Mouse (Mus musculus): Measurements from ENCODE around the gene Zbtb5. TPM values are rescaled to one million over a fixed set of nuclear protein-coding genes. Genes with fewer than 3 reads are reported as not detected.

Gene Zbtb5
- polyA plus RNA-seq, 1 experiment from 2014 or later: 17.6 TPM

- WGBS: 88% methylated on average over 13 of the region's 13 CpGs
- H3K4me1 ChIP-seq (ENCODE audit: control insufficient read depth, insufficient read depth, low read length): peaks cover 12% of the 10 kb centered on the region; the same call in 1 of the 2 replicates
- no peaks in the 10 kb centered on the region for H3K9me3 ChIP-seq (replicated peaks; ENCODE audit: control insufficient read depth, low read length)
- H3K4me2 ChIP-seq (ENCODE audit: low read depth, low read length): no peak overlapping the region
- H3K9ac ChIP-seq (ENCODE audit: low read length): no peak overlapping the region
- no peak overlapping the region for H3K4me3 ChIP-seq (replicated peaks; ENCODE audit: low read length)
- no peaks in the 10 kb centered on the region for H3K27me3 ChIP-seq (ENCODE audit: control insufficient read depth, insufficient read depth, low read length)
- no peak for ATAC-seq (ENCODE audit: insufficient read depth, low FRiP score)
- H3K27ac ChIP-seq (ENCODE audit: low read length): no peak overlapping the region
- H3K36me3 ChIP-seq (ENCODE audit: control insufficient read depth, insufficient read depth, low read length): peaks cover 5% of the 10 kb centered on the region; the same call in 1 of the 2 replicates
These were observed 25.5 kb upstream of the Zbtb5 start for GRCm38 (mm10) chr4:45037455-45038410.

GRCm38 (mm10) chr4:45036571-45036970, 24.4 kb upstream of the Zbtb5 start:
- no peak overlapping the region for H3K4me3 ChIP-seq (replicated peaks; ENCODE audit: low read length)
- H3K4me2 ChIP-seq (ENCODE audit: low read depth, low read length): no peak overlapping the region
- no peaks in the 10 kb centered on the region for H3K27me3 ChIP-seq (ENCODE audit: control insufficient read depth, insufficient read depth, low read length)
- WGBS: 81% methylated on average over 5 of the region's 5 CpGs
- ATAC-seq (ENCODE audit: insufficient read depth, low FRiP score): no peak
- peaks cover 3% of the 10 kb centered on the region; the same call in 1 of the 2 replicates for H3K36me3 ChIP-seq (ENCODE audit: control insufficient read depth, insufficient read depth, low read length)
- no peak overlapping the region for H3K27ac ChIP-seq (ENCODE audit: low read length)
- H3K9ac ChIP-seq (ENCODE audit: low read length): no peak overlapping the region
- no peaks in the 10 kb centered on the region for H3K9me3 ChIP-seq (replicated peaks; ENCODE audit: control insufficient read depth, low read length)
- peaks cover 12% of the 10 kb centered on the region; the same call in 1 of the 2 replicates for H3K4me1 ChIP-seq (ENCODE audit: control insufficient read depth, insufficient read depth, low read length)

GRCm38 (mm10) chr4:45036048-45036447, 23.8 kb upstream of the Zbtb5 start:
- H3K36me3 ChIP-seq (ENCODE audit: control insufficient read depth, insufficient read depth, low read length): no peaks in the 10 kb centered on the region
- no peaks in the 10 kb centered on the region for H3K9me3 ChIP-seq (replicated peaks; ENCODE audit: control insufficient read depth, low read length)
- no peak for ATAC-seq (ENCODE audit: insufficient read depth, low FRiP score)
- H3K27ac ChIP-seq (ENCODE audit: low read length): no peak overlapping the region
- H3K27me3 ChIP-seq (ENCODE audit: control insufficient read depth, insufficient read depth, low read length): no peaks in the 10 kb centered on the region
- 86% methylated on average over 10 of the region's 10 CpGs for WGBS
- H3K4me1 ChIP-seq (ENCODE audit: control insufficient read depth, insufficient read depth, low read length): peaks cover 12% of the 10 kb centered on the region; the same call in 1 of the 2 replicates
- H3K4me2 ChIP-seq (ENCODE audit: low read depth, low read length): no peak overlapping the region
- no peak overlapping the region for H3K9ac ChIP-seq (ENCODE audit: low read length)
- no peak overlapping the region for H3K4me3 ChIP-seq (replicated peaks; ENCODE audit: low read length)

GRCm38 (mm10) chr4:45034693-45035628, 22.7 kb upstream of the Zbtb5 start:
- 49% methylated on average over 16 of the region's 16 CpGs for WGBS
- H3K27ac ChIP-seq (ENCODE audit: low read length): no peak overlapping the region
- peaks cover 12% of the 10 kb centered on the region; the same call in 1 of the 2 replicates for H3K4me1 ChIP-seq (ENCODE audit: control insufficient read depth, insufficient read depth, low read length)
- H3K4me3 ChIP-seq (replicated peaks; ENCODE audit: low read length): no peak overlapping the region
- H3K36me3 ChIP-seq (ENCODE audit: control insufficient read depth, insufficient read depth, low read length): no peaks in the 10 kb centered on the region
- ATAC-seq (ENCODE audit: insufficient read depth, low FRiP score): peak; percentile 16; the same call in 1 of the 2 replicates
- H3K9ac ChIP-seq (ENCODE audit: low read length): 0 out of 2 replicates have a peak overlapping the region, but pooled peaks have one; percentile 8
- H3K4me2 ChIP-seq (ENCODE audit: low read depth, low read length): no peak overlapping the region
- no peaks in the 10 kb centered on the region for H3K9me3 ChIP-seq (replicated peaks; ENCODE audit: control insufficient read depth, low read length)
- no peaks in the 10 kb centered on the region for H3K27me3 ChIP-seq (ENCODE audit: control insufficient read depth, insufficient read depth, low read length)

GRCm38 (mm10) chr4:45032586-45032985, 20.4 kb upstream of the Zbtb5 start:
- Histone ChIP-seq H3K9ac (ENCODE audit: low read length) (no peak overlapping the region), H3K4me2 (ENCODE audit: low read depth, low read length) (no peak overlapping the region), H3K4me3 (replicated peaks; ENCODE audit: low read length) (no peak overlapping the region), H3K36me3 (ENCODE audit: control insufficient read depth, insufficient read depth, low read length) (no peaks in the 10 kb centered on the region), H3K27ac (ENCODE audit: low read length) (no peak overlapping the region), H3K27me3 (ENCODE audit: control insufficient read depth, insufficient read depth, low read length) (no peaks in the 10 kb centered on the region), H3K4me1 (ENCODE audit: control insufficient read depth, insufficient read depth, low read length) (peaks cover 12% of the 10 kb centered on the region; the same call in 1 of the 2 replicates), H3K9me3 (replicated peaks; ENCODE audit: control insufficient read depth, low read length) (no peaks in the 10 kb centered on the region)
- 82% methylated on average over 9 of the region's 9 CpGs for WGBS
- no peak for ATAC-seq (ENCODE audit: insufficient read depth, low FRiP score)

GRCm38 (mm10) chr4:45026459-45026858, 14.2 kb upstream of the Zbtb5 start:
- H3K27me3 ChIP-seq (ENCODE audit: control insufficient read depth, insufficient read depth, low read length): no peaks in the 10 kb centered on the region
- no peaks in the 10 kb centered on the region for H3K9me3 ChIP-seq (replicated peaks; ENCODE audit: control insufficient read depth, low read length)
- no peak for ATAC-seq (ENCODE audit: insufficient read depth, low FRiP score)
- H3K4me1 ChIP-seq (ENCODE audit: control insufficient read depth, insufficient read depth, low read length): no peaks in the 10 kb centered on the region
- H3K36me3 ChIP-seq (ENCODE audit: control insufficient read depth, insufficient read depth, low read length): no peaks in the 10 kb centered on the region
- H3K4me2 ChIP-seq (ENCODE audit: low read depth, low read length): no peak overlapping the region
- 89% methylated on average over 4 of the region's 4 CpGs for WGBS
- H3K27ac ChIP-seq (ENCODE audit: low read length): no peak overlapping the region
- no peak overlapping the region for H3K9ac ChIP-seq (ENCODE audit: low read length)
- H3K4me3 ChIP-seq (replicated peaks; ENCODE audit: low read length): no peak overlapping the region

- ATAC-seq (ENCODE audit: insufficient read depth, low FRiP score): no peak
- H3K9me3 ChIP-seq (replicated peaks; ENCODE audit: control insufficient read depth, low read length): no peaks in the 10 kb centered on the region
- H3K4me2 ChIP-seq (ENCODE audit: low read depth, low read length): peak overlapping the region; percentile 67
- WGBS: 2% methylated on average over 14 of the region's 14 CpGs
- no peaks in the 10 kb centered on the region for H3K27me3 ChIP-seq (ENCODE audit: control insufficient read depth, insufficient read depth, low read length)
- H3K9ac ChIP-seq (ENCODE audit: low read length): peak overlapping the region; percentile 76
- no peaks in the 10 kb centered on the region for H3K36me3 ChIP-seq (ENCODE audit: control insufficient read depth, insufficient read depth, low read length)
- peak overlapping the region; percentile 82 for H3K4me3 ChIP-seq (replicated peaks; ENCODE audit: low read length)
- no peak overlapping the region for H3K27ac ChIP-seq (ENCODE audit: low read length)
- peaks cover 6% of the 10 kb centered on the region; the same call in 1 of the 2 replicates for H3K4me1 ChIP-seq (ENCODE audit: control insufficient read depth, insufficient read depth, low read length)
These were observed 6.8 kb upstream of the Zbtb5 start for GRCm38 (mm10) chr4:45019009-45019408.

- no peaks in the 10 kb centered on the region for H3K27me3 ChIP-seq (ENCODE audit: control insufficient read depth, insufficient read depth, low read length)
- peaks cover 10% of the 10 kb centered on the region; the same call in 1 of the 2 replicates for H3K4me1 ChIP-seq (ENCODE audit: control insufficient read depth, insufficient read depth, low read length)
- peak within 1 kb of the TSS; percentile 67 for H3K4me2 ChIP-seq (ENCODE audit: low read depth, low read length)
- under 1% methylated on average over 29 of the region's 29 CpGs for WGBS
- no peaks in the 10 kb centered on the region for H3K36me3 ChIP-seq (ENCODE audit: control insufficient read depth, insufficient read depth, low read length)
- H3K9ac ChIP-seq (ENCODE audit: low read length): peak within 1 kb of the TSS; percentile 76
- peak within 1 kb of the TSS; percentile 82 for H3K4me3 ChIP-seq (replicated peaks; ENCODE audit: low read length)
- no peaks in the 10 kb centered on the region for H3K9me3 ChIP-seq (replicated peaks; ENCODE audit: control insufficient read depth, low read length)
- peak; percentile 93 for ATAC-seq (ENCODE audit: insufficient read depth, low FRiP score)
- H3K27ac ChIP-seq (ENCODE audit: low read length): no peak within 1 kb of the TSS
These were observed 6.3 kb upstream of the Zbtb5 start, which contains the start of gene Polr1e for GRCm38 (mm10) chr4:45018452-45018980. Gene Polr1e, plus strand, starts transcription at chr4:45018583.

Measured in stomach, embryonic 16.5 days (tissue).